Mouse (Mus musculus): Measurements from ENCODE around the gene Gse1. TPM values are rescaled to one million over a fixed set of nuclear protein-coding genes. Genes with fewer than 3 reads are reported as not detected.

Gene Gse1
- polyA plus RNA-seq, 1 experiment, result 27.5 TPM

GRCm38 (mm10) chr8:120553441-120554123, 325.3 kb downstream of the Gse1 start:
- no peak for DNase-seq (ENCODE audit: low spot score)

GRCm38 (mm10) chr8:120554466-120555039, 326.3 kb downstream of the Gse1 start:
- DNase-seq (ENCODE audit: low spot score), result no peak

GRCm38 (mm10) chr8:120556198-120556892, 328.1 kb downstream of the Gse1 start:
- no peak for DNase-seq (ENCODE audit: low spot score)

- no peak for DNase-seq (ENCODE audit: low spot score)
These were observed 329.1 kb downstream of the Gse1 start for GRCm38 (mm10) chr8:120557170-120557965.

- no peak for DNase-seq (ENCODE audit: low spot score)
These were observed 329.9 kb downstream of the Gse1 start for GRCm38 (mm10) chr8:120558162-120558561.

GRCm38 (mm10) chr8:120559654-120560053, 331.4 kb downstream of the Gse1 start:
- DNase-seq (ENCODE audit: low spot score), result no peak

GRCm38 (mm10) chr8:120560535-120560934, 332.3 kb downstream of the Gse1 start:
- DNase-seq (ENCODE audit: low spot score), result no peak

- DNase-seq (ENCODE audit: low spot score), result no peak
These were observed 333.5 kb downstream of the Gse1 start for GRCm38 (mm10) chr8:120561539-120562435.

- DNase-seq (ENCODE audit: low spot score), result no peak
These were observed 334.6 kb downstream of the Gse1 start for GRCm38 (mm10) chr8:120562680-120563347.

GRCm38 (mm10) chr8:120563348-120563724, 335.1 kb downstream of the Gse1 start:
- no peak for DNase-seq (ENCODE audit: low spot score)

GRCm38 (mm10) chr8:120563851-120564837, 335.9 kb downstream of the Gse1 start:
- DNase-seq (ENCODE audit: low spot score), result no peak

GRCm38 (mm10) chr8:120565151-120565711, 337.0 kb downstream of the Gse1 start:
- DNase-seq (ENCODE audit: low spot score), result no peak

- no peak for DNase-seq (ENCODE audit: low spot score)
These were observed 338.4 kb downstream of the Gse1 start for GRCm38 (mm10) chr8:120566681-120567080.

- DNase-seq (ENCODE audit: low spot score), result no peak
These were observed 339.5 kb downstream of the Gse1 start for GRCm38 (mm10) chr8:120567731-120568130.

GRCm38 (mm10) chr8:120568164-120568798, 340.0 kb downstream of the Gse1 start:
- no peak for DNase-seq (ENCODE audit: low spot score)

- no peak for DNase-seq (ENCODE audit: low spot score)
These were observed 340.9 kb downstream of the Gse1 start for GRCm38 (mm10) chr8:120569123-120569522.

GRCm38 (mm10) chr8:120569939-120570715, 341.9 kb downstream of the Gse1 start:
- DNase-seq (ENCODE audit: low spot score), result peak; percentile 60

GRCm38 (mm10) chr8:120571561-120571960, 343.3 kb downstream of the Gse1 start:
- DNase-seq (ENCODE audit: low spot score), result no peak

Data from urinary bladder, adult 2 months (tissue).